In genomic region chr11:26962040-26962927, GRCm38 (mm10) we compare ENCODE assay signal across 7 mouse cellular contexts.
DNase-seq lines count a peak whose midpoint lies in the region; ATAC-seq and TF ChIP-seq lines count a peak whose summit lies in the region.

No protein-coding gene starts in this region.

- H3K27ac ChIP-seq in embryonic facial prominence, embryonic 10.5 days (replicated peaks), result 0 out of 2 replicates have a peak overlapping the region, but pooled peaks have one; percentile 75
- H3K27ac ChIP-seq in heart, embryonic 15.5 days, result peak overlapping the region; percentile 58
- no peak overlapping the region for H3K27ac ChIP-seq in midbrain, postnatal 0 days (ENCODE audit: low read depth, low read length)

- TF ChIP-seq CTCF in midbrain, postnatal 0 days (IDR thresholded peaks at IDR 0.05), result no peak

- no peaks in the 10 kb centered on the region for H3K27me3 ChIP-seq in embryonic facial prominence, embryonic 10.5 days (replicated peaks; ENCODE audit: low read depth, poor library complexity, severe bottlenecking)
- no peaks in the 10 kb centered on the region for H3K27me3 ChIP-seq in heart, embryonic 15.5 days
- no peaks in the 10 kb centered on the region for H3K27me3 ChIP-seq in midbrain, postnatal 0 days (ENCODE audit: insufficient read depth, low read length)

- peak overlapping the region; percentile 20; the same call in 1 of the 2 replicates for H3K4me2 ChIP-seq in heart, embryonic 15.5 days
- no peak overlapping the region for H3K4me2 ChIP-seq in midbrain, postnatal 0 days (ENCODE audit: low read depth, low read length, poor library complexity, severe bottlenecking)

- 70% methylated on average over 18 of the region's 18 CpGs for WGBS in embryonic facial prominence, embryonic 10.5 days
- WGBS in heart, embryonic 15.5 days, result 39% methylated on average over 18 of the region's 18 CpGs
- WGBS in midbrain, postnatal 0 days, result 51% methylated on average over 18 of the region's 18 CpGs

- no peaks in the 10 kb centered on the region for H3K36me3 ChIP-seq in embryonic facial prominence, embryonic 10.5 days (replicated peaks)
- no peaks in the 10 kb centered on the region for H3K36me3 ChIP-seq in heart, embryonic 15.5 days
- H3K36me3 ChIP-seq in midbrain, postnatal 0 days (ENCODE audit: insufficient read depth, low read length), result no peaks in the 10 kb centered on the region

- no peak; the same call in 1 of the 2 replicates for ATAC-seq in heart, embryonic 15.5 days (replicated peaks; ENCODE audit: insufficient number of reproducible peaks, insufficient read depth, low FRiP score, low read depth)
- no peak for ATAC-seq in midbrain, postnatal 0 days (ENCODE audit: low FRiP score)

- intact Hi-C loops in left cerebral cortex, postnatal 4 days (cut with DNase I), result loop anchor here (10.0 kb wide), 3 partner anchors 157 to 757 kb away; no protein-coding TSS in a partner anchor

- H3K4me3 ChIP-seq in embryonic facial prominence, embryonic 10.5 days, result no peak overlapping the region
- H3K4me3 ChIP-seq in heart, embryonic 15.5 days, result no peak overlapping the region
- no peak overlapping the region for H3K4me3 ChIP-seq in midbrain, postnatal 0 days (ENCODE audit: low read depth, low read length)

- no peak overlapping the region for H3K9ac ChIP-seq in heart, embryonic 15.5 days
- H3K9ac ChIP-seq in midbrain, postnatal 0 days (replicated peaks; ENCODE audit: low read length, poor library complexity, severe bottlenecking), result no peak overlapping the region

- H3K9me3 ChIP-seq in embryonic facial prominence, embryonic 10.5 days, result no peaks in the 10 kb centered on the region
- H3K9me3 ChIP-seq in heart, embryonic 15.5 days (replicated peaks), result no peaks in the 10 kb centered on the region
- no peaks in the 10 kb centered on the region for H3K9me3 ChIP-seq in midbrain, postnatal 0 days (ENCODE audit: low read length)

- DNase-seq in left cerebral cortex, postnatal 4 days, result peak; percentile 14
- DNase-seq in left cerebral cortex, adult 9 months (ENCODE audit: low spot score in 2 of 2), result no peak
- DNase-seq in embryonic facial prominence, embryonic 10.5 days (ENCODE audit: low spot score), result no peak
- DNase-seq in midbrain, postnatal 0 days (ENCODE audit: low spot score), result peak; percentile 31
- no peak for DNase-seq in right cerebral cortex, adult 18-20 months
- no peak for DNase-seq in kidney, postnatal 14 days

- peaks cover 15% of the 10 kb centered on the region for H3K4me1 ChIP-seq in embryonic facial prominence, embryonic 10.5 days
- peaks cover 21% of the 10 kb centered on the region for H3K4me1 ChIP-seq in heart, embryonic 15.5 days (replicated peaks)
- no peaks in the 10 kb centered on the region for H3K4me1 ChIP-seq in midbrain, postnatal 0 days (ENCODE audit: insufficient read depth, low read length)

Comparison
In these comparisons a context has a peak if more than half of its experiments do, and no peak if none do; other contexts are left out.
1. DNase-seq: peak in left cerebral cortex, postnatal 4 days (single experiment) and midbrain, postnatal 0 days (single experiment); none in left cerebral cortex, adult 9 months (0 of 2), embryonic facial prominence, embryonic 10.5 days (single experiment), right cerebral cortex, adult 18-20 months (single experiment) and kidney, postnatal 14 days (single experiment).